Mouse (Mus musculus) kidney, postnatal 14 days (tissue): ENCODE results near the gene Narfl.

Source experiments
- DNase-seq: peaks from one replicate; pipeline ENCODE4 v3.0.0; 2022; ENCODE audit warnings: mixed read lengths

The Narfl gene

DNA sequence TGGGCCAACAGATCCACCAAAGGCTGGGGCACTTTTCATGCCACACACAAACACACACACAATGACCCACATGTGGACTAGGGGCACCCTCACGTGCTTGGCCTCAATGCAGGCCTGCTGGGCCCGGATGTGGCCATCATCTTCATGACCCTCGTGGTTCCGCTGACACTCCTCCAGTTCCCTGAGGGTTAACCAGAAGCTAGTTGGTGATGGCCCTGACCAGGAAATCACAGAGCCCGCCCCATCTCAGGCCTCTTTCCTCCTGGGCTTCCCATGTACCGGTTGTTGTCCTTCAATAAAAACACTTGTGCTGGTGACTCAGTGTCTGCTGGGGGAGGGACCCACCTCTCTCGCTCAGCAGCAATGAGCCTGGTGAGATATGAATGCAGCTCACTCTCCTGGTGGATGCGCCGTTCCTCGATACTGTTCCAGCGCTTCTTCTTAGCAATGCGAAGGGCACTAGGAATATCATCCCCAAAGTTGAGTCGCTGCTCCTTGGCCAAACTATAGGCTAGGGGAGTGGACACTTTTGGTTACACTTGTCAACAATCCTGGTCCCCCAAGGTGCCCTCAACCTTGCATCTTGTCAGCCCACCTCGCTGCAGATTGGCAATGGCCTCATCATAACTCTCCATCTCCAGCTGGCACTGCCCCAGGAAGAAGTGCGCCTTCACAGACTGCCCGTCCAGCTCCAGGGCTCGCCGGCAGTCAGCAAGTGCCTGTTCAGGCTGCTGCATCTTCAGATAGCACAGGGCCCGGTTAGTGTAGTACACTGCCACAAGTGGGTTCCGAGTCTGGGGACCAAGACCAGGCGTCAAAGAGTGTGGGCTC lies 58.1 kb downstream of the Narfl start:
- DNase-seq, result no peak

DNA sequence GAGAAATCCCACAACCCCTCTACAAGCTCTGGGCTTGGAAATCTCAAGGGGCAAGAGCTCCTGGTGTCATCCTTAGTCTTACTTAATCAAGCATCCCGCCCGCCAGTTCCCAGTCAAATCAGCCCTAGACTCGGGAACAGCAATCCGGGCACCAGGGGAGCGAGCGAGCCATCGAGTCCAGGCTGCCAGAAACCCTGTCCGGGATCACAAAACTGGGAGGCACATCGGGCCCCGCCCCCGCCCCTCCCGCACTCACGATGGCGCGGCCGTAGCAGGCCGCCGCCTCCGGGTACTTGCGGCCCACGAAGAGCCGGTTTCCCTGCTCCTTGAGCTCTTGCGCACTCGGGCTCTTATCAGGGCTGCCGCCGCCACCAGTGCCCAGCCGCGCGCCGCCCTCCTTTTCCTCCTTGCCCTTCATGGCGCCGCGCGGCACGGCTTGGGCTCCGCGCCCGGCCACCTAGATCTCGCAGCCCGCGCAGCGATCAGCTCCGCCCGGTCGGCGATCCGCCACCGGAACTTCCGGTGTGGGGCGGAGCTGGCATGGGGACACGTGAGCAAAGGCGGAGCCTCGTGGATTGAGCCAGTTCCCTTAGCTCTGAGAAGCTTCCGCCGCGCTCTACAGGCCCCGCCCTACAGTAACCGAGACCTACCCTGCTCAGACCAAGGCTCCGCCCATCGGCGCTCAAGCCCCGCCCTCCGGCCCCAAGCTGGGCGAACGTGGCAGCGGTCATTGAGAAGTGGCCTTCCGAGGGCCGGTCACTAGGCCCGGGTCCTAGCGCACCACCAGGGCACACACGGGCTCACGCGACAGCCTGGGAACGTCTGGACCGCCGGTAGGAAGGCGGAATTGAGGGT lies 59.1 kb downstream of the Narfl start:
- peak; percentile 100 for DNase-seq
